Mouse (Mus musculus) bone marrow, adult 2 months (tissue): ENCODE measurements around the gene Zyx.

Experiments used
- CTCF ChIP-seq: fragments of 200-500 bp; IDR thresholded peaks from 2 replicates; pipeline ENCODE4 v1.5.1; 2011; ENCODE audit warnings: low read length, control low read depth; ENCODE audit not compliant: control insufficient read depth, insufficient read depth
- POLR2A ChIP-seq: fragments of 200-500 bp; IDR thresholded peaks from 2 replicates; pipeline ENCODE4 v1.6.1; 2011; ENCODE audit warnings: low read depth, mild to moderate bottlenecking, control low read depth, low read length, borderline replicate concordance; ENCODE audit not compliant: control insufficient read depth

GRCm38 (mm10) chr6:42324482-42325267 lies 24.8 kb upstream of the Zyx start, which contains the start of gene Fam131b:
- TF ChIP-seq CTCF (no peak), POLR2A (no peak)
